Mouse (Mus musculus) cerebellum, postnatal 14 days (tissue): Measurements from ENCODE around the gene Npvf.
"Not testable (repeated sequence)": the region's sequence is repeated elsewhere in the genome, so short reads cannot be mapped to it uniquely, and the experiment has no call there.

ENCODE experiments used
- DNase-seq, 2 experiments: peaks; one replicate each; pipeline ENCODE4 v3.0.0; 2021; ENCODE audit warnings: mixed read lengths in 2 of 2

Gene Npvf

GRCm38 (mm10) chr6:50639656-50640055 lies 14.6 kb downstream of the Npvf start:
- peak; percentile 31 to 62 for DNase-seq

- DNase-seq: not testable (repeated sequence)
Observed at GRCm38 (mm10) chr6:50626170-50626569, 28.1 kb downstream of the Npvf start.

- not testable (repeated sequence) for DNase-seq
Observed at GRCm38 (mm10) chr6:50618273-50618672, 36.0 kb downstream of the Npvf start.

GRCm38 (mm10) chr6:50601620-50602019 lies 52.6 kb downstream of the Npvf start:
- peak; percentile 29 to 60 for DNase-seq
